Mouse (Mus musculus) WW6 (cell line): ENCODE measurements at regions not wholly inside any gene's neighbourhood (a gene's known extent, or its start where the extent isn't known, plus 50 kb on each side); places are given as distances from the start of the nearest gene placed in this dataset.

ENCODE experiments used
- DNase-seq: peaks from one replicate; pipeline ENCODE4 v3.0.0-alpha.2; 2013; ENCODE audit warnings: low read depth, low spot score

DNA sequence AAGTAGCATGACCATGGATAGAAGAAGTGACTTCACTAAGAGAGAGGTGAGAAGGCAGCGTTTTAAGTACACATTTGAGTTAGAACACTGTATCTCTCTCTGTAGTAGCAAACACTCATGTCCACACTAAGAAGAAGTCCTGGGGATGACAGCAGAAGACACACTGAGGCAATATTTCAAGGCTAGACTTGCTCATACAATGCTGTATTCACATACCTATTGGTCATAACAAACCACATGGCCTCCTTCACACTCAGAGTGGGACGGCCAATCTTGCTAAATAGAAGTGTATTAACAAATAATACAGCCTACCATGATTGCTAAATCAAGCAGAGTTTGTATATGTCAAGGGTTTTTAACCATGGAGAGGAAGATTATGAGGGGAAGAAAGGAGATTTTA lies 252.5 kb upstream of the Kcnj16 start:
- DNase-seq = no peak

DNA sequence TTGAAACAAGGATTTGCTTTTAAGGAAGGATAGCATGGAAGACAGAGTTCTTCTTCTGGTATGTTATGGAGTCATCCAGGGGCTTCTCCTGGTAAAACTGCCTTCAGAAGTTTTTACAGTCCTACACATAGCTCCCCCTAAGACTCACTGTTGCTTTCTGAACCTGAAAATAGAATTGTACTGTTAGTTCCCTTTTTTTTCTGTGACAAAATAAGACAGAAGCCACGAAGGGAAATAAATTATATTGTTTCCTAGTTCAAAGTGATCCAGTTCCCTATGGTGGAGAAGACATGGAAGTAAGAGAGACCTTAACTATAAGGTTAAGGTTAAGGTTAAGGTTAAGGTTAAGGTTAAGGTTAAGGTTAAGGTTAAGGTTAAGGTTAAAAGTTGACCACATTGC lies 251.5 kb upstream of the Kcnj16 start:
- no peak for DNase-seq

DNA sequence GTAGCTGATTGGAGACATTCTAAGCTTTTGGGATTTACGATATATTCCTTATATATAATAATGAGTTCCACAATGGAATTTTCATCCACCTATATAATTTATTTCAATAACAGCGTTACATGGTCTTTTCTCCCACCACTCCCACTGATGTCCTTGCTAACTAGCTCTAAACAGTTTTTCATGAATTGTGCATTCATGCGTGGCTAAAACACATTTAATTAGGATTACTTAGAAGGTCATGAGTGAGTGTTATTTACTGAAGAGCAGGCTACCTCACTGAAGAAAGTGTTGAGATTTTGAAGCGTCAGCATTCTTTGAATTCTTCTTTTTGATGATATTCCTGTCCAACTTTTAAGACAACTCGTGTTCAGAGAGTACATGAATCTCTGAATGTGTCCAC lies 245.1 kb upstream of the Kcnj16 start:
- DNase-seq = no peak

DNA sequence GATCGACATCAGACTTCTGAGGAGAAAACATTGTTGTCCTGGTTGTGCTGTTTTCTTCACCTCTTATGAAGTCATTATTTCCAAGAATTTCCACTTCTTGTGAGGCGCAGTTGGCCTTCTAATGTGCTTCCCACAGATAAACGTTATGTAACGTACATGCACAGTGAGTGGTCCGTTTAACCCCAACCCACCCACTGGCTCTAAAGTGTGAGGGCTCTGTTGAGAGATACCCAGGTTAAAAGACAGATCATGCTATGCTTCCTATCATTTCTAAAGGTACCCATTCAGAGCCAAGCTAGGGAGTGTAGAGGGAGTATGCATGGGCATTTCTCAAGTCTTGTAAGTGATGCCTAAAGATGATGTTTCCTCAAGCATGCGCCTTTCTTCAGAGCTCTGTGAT lies 243.9 kb upstream of the Kcnj16 start:
- no peak for DNase-seq

DNA sequence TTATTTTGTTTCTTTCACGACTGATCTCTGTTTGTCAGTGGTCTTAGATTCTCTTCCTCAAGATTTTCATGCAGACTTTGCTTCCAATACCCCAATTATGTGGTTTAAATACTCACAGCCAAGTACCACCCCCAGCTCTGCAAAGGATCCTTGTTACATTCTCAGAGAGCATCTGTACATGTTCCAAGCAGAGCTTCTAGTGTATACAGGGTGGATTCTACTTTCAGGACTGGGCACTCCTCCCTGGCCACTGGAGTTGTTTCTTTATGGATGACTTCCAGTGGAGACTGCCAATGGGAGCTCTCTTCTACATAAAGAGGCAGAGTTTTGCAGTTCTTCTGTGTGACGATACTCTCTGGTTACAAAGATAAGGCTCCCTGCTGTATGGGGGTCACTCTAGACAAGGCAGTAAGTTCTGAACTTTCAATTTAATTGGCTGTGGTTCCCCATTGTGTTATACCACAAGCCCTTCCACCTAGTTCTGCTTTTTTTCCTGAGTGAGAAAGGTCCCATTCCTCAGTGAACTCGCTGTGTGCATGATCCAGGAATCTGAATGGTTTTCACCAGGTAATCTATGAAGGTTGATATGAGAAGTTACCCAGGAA lies 240.4 kb upstream of the Kcnj16 start:
- no peak for DNase-seq

DNA sequence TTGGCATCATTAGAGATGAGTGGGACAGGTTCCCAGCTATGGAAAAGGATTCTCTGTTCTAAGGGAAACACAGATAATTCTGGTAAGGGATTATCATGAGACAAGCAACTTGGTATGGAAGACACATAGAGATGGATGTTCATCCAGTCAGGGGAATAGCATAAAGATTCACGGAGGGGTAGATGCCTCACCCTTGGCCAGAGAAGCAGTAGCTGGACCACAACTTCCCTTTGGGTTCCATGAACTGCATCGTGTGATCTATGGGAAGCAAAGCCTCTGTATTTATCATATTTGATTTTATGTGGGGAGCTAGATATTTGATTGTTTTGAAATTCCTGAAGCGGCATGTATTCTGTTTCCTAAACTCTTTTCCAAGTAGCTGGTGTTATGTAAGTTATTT lies 236.3 kb upstream of the Kcnj16 start:
- no peak for DNase-seq

DNA sequence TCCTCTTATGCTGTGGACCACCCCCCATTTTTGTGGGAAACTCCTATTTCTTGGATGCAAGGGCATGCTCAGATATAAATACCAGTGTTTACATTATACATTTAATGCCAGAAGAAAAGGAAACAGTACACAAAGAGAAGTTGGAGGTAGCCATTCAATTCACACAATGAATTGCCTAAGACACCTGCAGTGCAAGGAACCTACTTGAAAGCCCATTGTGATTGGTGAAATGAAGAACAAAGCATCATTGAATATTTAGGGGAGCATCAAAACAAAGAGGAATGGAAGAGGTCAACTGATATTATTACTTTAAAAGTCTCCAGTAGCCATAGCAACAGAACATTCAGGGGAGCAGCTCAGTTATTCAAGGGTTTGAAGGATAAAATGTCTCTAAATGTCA lies 193.7 kb upstream of the Kcnj16 start:
- no peak for DNase-seq

DNA sequence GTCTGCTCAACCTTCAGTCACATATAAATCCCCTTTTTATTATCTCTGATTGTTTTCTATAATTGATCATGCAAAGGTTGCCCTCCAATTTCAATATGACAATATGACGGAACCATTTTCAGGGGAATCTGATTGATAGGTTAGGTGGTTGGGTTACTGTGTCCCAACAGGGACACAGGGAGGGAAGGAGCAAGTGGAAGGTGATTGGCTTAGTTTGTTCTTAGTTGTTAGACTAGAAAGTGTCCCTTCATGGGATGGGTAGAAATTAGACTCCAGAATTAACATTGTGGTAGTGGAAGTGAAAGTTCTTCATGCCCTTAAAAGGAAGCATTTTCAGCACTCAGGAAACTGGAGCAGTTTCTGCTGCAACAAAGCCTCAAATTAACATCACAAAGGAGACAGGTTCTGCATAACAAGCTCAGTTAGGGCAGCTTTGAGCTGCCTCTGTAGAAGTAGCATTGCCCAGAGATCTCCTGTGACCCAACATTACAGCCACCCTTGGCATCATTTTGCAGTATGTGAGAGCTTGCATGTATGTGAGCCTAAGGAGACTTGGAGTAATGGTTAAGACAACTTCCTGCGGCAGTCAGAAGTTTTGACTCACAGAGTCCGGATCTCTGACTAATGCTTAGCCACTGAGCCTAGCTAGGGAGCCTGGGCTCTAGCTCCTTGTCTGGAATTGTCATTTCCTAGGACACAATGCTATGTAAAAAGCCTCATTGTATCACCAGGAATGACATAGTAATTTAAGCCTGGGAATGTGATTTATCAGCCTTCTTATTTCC lies 186.1 kb upstream of the Kcnj16 start:
- DNase-seq = peak; percentile 56

DNA sequence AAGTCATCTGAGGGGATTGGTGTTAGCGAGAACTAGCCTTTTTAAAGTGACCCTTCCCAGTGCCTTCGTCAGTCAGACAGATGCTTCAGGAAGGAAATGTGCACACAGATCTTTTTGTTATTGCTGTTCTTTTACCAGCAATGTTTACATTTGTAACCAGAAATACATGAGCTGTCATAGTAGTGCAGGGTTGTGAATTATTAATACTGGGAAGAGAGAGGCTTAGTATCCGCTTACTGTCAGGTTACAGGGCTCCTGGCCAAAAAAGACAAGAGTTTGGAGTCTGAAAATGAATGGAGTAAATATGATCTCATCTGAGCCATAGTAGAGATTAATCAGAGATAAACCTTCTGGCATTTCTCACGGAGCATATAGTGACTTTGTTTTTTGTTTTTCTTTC lies 178.3 kb upstream of the Kcnj16 start:
- no peak for DNase-seq

DNA sequence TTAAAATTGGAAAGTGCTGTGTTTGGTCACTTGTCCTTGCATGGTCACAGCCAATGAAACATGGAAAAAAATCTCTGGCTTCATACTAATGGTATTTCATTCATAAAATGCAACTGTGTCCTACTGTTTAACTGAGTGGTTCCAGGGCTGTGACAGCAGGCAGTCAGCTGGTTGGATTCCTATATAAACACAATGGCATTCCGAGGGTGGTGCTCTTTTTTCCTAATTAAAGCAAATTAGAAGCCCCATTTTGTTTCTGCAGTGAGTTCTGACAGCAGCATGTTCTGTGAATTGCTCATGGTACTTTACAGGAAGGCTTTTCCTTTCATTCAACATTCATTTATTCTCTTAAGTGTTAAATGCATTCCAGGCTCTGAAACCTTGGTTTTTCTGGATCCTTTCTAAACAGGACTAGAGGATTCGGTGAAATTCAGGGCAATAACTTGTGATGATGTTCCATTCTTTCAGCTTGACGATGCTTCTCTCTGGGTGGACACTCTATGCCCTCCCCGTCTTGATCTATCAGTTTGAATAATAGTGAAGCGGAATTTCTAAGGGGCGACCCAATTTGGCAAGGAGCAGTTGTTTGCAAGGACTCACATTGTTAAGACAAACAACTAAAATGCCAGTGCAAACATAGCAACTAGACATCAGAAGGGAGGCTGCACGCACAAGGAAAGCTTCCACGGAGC lies 167.8 kb upstream of the Kcnj16 start:
- no peak for DNase-seq

DNA sequence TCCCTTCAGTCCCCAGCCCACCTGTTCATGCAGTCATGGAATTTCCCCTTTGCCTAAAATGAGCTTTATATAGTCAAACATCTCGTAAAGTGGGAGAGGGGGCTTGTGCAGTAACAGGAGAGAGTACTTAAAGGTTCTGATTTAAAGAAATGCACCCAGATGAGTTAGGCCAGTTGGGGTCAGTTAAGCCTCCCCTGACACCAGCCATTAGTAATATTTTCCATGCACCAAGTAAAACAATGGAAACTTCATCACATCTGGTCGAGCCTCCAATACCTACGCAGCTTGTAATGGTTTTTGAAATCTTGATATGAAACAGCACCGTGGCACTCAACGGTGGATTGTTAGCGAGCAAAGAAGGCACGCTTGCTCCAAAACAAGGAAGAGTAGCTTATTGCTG lies 165.8 kb upstream of the Kcnj16 start:
- no peak for DNase-seq

DNA sequence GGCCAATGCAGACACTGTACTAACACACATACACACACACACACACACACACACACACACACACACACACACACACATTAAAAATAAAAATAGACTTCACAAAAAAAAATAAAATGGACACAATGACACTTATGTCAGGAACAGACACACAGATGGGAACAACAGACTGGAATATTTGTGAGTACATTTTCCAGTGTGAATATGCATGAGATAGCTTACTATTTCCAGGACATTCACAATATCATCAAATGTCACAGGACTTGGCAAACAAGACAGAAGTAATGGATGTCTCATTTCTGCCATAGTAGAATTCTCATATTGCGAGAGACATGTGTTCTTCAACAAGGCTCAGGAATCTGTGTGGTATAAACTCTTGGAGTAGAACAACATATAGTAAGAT lies 163.8 kb upstream of the Kcnj16 start:
- no peak for DNase-seq

DNA sequence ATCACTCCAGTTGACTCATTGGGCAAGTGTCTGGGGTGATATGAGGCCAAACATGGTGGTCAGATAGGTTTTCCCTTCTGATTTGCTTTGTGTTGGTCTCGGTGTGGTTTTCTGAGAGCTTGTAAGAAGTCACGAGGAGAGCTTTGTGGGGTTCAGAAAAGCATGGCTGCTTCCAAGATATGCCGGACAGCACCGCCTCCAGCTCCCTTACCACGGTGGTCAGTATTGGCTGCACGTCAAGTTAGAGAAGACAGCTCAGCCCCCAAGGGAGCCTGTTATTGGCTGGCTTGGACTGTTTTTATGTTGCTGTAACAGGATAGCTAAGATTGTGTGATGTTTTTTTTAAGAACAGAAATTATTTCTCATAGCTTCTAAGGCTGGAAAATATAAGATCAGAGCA lies 154.7 kb upstream of the Kcnj16 start:
- no peak for DNase-seq

DNA sequence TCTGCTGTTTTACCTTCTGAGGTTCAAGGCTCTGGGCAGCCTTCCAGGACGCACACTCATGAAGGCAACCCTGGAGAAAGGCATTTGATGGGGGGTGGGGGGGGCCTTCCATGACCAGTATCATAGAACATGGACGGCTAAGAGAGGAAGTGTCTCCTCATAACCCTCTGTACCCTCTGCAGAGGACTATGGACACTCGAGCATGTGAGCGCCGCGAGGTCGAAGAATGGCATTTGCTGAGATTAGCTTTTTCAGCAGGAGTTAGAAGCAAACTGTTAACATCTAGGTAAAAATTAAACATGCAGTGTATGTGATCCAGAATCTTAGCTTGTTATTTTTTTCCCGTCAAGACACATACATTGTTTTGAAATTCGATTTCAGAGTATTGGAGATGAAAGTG lies 153.1 kb upstream of the Kcnj16 start:
- DNase-seq = no peak

DNA sequence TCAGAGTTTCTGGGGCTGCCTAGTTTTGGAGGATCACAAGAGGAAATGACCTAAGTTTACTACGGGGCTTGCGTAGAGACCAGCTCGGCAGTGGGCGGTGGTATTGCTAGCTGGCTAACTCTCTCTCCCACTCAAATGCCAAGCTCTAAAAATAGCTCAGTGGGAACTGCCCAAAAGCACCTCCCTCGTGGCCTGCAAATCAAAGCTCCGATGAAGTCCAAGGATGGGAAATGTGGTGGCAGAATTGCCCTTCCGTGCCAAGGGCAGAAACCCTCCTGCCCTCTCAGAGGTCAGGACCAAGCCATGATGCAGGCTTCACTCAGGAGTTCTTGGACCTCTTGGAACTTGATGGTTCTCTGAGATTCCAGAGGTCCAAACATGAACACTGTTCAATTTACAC lies 152.6 kb upstream of the Kcnj16 start:
- no peak for DNase-seq

DNA sequence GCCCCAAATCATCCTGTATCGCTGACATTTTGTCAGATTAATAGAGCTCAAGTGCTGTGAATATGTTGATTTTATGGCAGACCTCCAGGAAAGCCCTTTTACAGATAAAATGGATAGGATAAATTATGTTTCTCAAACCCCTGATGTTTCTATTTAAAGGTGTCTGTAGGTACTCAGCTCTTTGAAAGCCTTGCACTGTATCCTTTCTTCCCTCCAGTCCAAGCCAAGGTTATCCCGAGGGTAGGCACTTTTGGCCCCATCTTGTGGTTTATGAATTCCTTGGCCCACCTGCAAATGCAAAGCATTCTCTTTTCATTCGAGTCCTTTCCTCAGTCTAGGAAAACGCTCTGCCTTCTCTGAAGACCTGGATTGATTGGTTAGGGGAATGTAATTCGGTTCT lies 139.2 kb upstream of the Kcnj16 start:
- DNase-seq = no peak

DNA sequence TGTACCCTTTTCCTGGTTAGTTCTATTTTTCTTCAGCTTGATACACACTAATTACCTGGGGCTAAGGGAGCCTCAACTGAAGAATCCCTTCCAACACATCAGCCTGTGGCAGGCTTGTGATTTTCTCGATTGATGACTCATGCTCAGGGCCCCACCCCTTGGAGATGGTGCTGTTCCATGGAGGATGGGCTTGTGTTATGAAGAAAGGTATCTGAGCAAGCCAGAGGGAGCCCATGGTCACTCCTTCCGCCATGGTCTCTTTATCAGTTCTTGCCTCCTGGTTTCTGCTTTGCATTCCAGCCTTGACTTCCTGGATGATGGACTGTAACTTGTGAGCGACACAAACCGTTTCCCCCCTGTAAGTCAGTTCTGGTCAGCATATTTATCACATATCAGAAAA lies 131.1 kb upstream of the Kcnj16 start:
- DNase-seq = no peak

DNA sequence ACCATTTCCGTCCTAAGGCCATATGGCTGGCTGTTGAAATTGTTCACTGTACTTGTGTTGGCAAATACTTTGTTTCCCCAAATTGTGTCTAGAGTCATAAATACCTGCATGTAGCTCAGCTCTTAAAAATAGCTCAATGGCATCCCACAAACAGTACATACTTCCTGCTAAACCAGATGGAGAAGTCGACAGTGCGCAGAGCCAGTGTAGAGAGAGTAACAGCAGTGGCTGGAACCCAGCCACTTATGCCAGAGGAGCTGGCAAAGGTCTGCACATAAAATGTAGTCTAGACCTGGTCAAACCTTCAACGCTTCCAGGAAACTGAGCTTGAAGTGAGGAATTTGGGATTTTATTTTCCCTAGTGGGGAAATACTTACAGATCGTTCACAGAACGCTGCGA lies 128.5 kb upstream of the Kcnj16 start:
- DNase-seq = no peak

DNA sequence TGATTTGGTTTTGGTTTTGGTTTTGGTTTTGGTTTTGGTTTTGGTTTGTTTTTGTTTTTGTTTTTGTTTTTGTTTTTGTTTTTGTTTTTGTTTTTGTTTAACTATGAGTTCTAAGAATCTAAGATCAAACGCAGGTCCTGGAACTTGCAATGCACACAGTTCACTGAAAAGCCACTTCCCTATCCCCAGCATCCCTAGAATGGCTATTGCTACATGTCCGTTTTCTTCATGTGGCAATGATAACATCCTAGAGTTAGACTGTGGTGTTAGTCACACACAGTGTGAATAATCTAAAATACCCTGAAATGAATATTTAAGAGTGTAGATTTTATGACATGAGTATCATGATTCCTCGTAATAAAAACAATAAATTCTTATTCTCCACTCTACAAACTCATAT lies 99.5 kb upstream of the Kcnj16 start:
- no peak for DNase-seq

DNA sequence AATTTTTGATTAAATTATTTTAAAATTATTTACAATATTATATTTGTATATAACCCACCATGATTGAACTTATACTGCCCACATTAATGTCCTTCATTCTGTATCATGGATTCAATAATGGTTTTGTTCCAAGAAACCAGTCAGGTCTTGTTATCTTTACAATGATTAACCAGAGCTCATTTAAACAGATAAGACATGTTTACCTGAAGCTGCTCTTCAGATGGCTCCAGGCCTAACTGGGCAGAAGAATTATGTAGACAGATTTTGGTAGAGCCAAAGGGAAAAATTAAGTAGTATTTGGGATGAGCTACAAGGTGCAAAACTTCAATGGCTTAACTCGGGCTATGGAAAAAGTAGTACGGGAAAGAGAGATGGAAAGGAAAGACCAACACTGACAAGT lies 97.7 kb upstream of the Kcnj16 start:
- DNase-seq = no peak

DNA sequence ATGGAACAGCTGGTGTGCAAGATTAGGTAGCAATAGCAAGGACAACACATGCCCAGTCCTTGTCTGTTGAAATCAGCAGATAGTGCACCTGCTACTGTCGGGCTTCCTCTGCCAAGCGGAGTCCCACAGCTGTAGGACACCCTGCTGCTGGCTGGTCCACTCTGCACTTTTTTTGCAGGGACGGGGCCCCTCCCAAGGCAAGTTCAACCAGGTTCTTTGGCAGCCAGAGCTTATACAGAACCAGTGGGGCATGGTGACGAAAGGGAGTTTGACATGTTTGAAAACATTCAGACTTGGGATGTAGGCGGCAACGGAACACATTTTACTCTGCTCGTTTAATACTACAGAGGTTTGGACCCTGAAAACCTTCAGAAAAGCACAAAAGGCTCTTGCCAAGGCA lies 93.2 kb upstream of the Kcnj16 start:
- DNase-seq = no peak

DNA sequence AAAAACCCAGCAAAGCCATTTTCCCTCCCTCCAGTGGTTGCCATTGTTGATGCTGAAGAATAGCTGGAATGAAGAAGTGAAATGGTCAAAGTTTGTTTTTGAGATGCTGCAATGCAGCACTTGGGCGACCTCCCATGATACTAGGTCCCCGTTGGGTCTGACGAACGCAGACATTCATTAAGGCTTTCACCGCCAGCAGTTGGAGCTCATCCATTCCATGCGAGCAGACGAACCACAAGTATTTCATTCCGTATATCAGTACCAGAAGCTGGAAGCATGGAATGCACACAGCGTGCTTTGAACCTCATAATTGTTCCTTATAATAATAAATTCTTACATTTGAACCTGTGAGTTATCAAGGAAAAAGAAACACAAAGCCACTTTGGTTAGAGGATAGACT lies 86.9 kb upstream of the Kcnj16 start:
- DNase-seq = no peak
